Mouse (Mus musculus) c-Kit-negative CD71-positive TER-119-positive erythroid progenitor cells, embryonic 14.5 days (primary cell): ENCODE measurements around the gene Myo1b.

Experiments
- DNase-seq: peaks from one replicate; pipeline ENCODE4 v3.0.0-alpha.2; 2013; ENCODE audit warnings: low read depth, low spot score

The Myo1b gene

DNA sequence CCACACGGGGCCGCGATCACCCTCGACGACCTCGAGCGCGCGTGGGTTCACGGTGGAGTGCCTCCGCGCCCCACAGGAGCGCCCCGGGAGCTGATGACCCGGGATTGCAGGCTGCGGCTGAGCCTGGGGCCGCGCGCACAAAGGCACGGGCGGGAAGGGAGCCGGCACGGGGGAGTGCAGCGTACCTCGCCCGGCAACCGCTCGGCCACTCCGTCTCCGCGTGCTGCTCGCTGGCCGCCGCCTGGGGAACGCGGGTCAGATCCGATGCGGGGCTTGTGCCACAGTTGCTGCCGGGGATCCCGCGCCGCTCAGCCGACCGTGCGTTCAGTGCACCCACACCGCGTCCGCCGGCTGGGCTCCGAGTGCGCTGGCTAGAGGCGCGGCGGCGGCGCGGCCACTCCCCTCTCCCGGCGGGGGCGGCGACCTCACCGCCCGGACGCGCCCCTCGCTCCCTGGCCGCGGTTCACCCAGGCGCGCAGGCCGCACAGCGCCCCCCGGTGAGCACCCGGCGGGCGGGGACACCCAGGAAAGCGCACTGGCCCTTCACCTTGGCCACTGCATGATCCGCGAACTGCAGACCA, at the start of gene Myo1b:
Gene Myo1b, minus strand, starts transcription at position 496 of the 581 bp plus-strand sequence.
- DNase-seq = no peak

DNA sequence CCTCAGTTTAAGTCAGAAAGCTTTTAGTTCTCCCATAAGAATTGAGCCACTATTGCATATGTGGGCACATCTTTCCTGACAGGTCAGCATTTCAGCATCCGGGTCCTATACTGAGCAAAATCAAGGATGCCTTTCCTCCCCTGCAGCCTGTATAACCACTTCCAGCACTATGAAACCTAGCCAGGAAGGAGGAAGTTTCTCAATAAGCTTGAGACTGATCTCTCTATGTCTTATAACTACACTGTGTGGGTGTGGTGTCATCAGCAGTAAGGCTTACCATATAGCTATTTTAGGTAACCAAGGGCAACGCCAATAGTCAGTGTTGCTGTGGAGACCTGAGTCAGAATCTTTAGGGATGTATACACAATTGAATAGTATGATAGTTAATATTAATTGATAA, 48.8 kb upstream of the Myo1b start:
- no peak for DNase-seq

DNA sequence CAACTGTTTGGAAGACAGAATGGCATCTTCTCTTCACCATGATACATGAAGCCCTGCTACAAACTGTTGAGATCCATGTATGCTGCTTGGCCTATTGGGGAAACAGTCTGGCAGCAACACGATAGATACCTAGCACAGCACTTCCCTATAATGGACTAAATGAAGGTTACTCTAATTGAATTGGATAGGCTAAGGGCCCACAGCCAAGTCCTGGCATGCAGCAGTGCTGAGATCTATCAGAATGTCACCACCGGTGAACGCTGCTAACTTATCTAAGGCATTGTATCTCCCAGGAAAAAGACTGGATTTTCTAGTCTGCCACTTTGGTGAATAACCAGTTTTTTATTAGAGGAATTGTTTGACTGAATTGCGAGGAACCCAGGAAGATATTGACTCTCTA, 31.2 kb upstream of the Myo1b start:
- DNase-seq = no peak

DNA sequence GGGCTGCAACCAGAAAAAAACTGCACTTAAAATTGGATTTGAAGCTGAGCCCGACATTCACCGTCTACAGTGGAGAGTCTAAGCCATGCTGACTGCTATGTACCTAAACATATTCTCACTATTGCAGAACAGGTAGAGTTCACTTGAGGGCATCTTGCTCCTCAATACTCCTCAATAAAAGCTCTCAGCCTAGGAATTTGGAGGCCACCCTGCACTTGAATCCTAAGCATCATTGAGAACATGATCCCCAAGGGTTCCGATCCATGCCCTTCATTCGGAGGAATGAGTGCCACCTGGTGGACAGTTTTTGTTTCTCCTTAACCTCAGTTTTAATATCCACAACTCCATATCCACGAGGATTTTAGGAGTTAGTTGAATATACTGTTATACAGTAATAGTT, 28.9 kb upstream of the Myo1b start:
- DNase-seq = no peak

DNA sequence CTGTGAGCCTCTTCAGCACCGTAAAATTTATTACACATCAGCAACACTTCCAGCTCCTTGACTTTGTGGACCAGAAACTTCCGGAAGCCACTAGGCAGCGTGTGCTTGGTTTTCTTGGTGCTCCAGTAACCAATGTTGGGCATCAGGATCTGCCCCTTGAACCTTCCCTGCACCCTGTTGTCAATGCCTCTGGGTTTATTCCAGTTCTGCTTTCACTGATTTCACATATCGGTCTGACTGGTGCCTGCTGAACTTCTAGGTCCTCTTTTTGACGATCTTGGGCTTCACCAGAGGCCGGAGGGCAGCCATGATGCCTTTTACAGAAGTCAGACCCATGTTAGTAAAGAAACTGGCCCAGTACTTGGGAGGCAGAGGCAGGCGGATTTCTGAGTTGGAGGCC, 22.5 kb upstream of the Myo1b start:
- DNase-seq = no peak

DNA sequence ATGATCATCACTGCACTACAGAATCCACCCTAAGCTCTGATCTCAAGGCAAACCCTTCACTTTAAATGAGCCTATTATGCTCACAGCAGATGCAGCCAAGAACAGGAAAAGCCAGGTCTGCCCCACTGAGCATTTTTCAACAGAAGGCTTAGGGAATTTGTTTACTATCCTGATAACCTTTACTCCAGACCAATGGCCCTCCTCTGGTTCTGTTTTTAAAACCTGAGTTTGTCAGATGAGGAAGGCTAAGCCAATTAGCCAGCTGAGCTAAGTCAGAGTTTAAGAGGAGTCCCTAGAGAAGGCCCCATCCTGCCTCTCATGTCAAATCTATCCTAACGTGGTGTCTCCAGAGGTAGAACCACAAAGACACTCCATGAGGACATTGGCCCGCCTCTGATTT, 19.1 kb upstream of the Myo1b start:
- no peak for DNase-seq

DNA sequence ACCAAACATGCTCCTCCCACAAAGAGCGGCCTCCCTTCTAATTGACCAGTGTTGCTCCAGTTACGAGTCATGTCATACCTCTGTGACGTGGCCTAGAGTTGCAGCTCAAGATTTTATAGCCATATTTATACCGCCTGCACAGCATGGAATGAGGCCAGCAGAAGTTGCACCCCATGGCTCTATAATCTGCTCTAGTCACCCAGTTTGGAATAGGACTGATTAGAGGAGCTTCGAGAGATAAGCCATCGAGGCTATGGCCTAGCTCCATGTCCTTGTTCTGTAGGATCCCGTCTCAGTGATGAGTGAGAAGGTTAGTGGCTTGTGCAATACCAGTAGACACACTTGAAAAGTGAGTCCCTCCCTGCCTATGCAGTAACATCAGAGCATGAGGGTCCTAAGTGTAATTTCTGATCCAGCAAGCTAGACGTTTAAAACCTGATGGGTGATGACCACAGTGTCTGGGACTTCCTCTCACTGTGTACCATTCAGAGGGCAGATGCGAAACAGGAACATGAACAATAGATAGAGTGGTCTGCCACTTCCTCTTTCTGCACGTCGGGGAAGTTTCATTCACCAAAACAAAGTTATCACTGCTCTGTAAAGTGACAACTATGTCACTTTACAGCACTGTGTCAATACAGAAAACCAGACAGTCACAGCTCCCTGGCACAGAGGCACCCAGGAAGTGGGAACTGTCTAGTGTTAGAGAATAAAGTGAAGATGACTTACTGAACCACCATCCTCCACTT, 18.5 kb upstream of the Myo1b start:
- DNase-seq = no peak

DNA sequence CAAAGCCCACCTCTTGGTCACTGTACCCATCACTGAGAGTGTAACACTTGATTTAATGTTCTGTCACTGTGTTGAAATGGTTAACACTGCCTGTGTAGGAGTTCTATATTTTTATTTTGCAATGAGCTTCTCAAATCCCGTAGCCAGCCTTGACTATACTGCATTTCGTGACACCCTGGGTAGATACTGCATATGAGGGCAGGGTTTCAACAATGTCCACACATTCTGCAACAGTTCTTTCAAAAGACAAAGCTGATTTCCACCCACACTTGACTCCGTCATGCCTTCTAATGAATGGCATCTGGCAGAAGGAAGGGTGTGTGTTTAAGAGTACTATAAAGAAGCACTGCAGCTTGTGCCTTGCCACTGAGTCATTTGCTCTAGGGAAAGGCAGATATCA, 17.0 kb upstream of the Myo1b start:
- no peak for DNase-seq

DNA sequence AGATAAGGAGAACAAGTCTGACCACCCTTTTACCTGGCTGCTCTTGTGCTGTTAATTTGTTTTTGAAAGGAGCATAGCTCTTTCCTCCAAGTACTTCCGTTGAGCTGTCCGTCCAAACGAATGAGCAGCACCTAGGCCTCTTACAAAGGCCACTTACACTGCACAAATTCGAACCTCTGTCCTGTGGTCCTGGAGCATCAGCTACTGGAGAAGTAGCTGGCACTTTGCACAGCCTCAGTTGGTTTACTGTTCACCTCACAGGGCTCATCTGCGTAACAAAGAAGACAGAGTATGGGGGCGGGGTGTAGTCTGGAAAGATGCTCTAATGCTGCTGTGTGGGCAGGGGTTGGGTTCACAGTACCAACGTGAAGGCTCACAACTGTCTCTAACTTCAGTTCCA, 15.7 kb upstream of the Myo1b start:
- no peak for DNase-seq

DNA sequence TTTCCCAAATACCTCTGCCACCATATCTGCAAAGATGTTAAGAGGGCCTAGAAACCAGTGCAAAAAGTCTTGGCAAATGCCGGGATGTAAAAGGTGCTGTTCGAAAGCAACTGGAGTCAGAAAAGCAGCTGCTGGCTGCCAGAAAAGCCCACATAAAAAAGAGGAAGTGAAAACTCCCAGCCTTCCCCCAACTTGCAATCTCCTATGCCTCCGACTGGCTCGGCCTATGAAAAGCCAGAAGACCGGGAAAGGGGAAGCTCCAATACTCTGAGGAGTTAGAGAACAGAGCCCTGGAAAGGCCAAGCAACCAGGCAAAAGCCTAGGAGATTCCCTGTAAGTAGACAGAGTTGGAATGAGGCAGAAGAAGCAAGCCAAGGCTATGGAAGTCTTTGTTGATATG, 14.7 kb upstream of the Myo1b start:
- DNase-seq = no peak

DNA sequence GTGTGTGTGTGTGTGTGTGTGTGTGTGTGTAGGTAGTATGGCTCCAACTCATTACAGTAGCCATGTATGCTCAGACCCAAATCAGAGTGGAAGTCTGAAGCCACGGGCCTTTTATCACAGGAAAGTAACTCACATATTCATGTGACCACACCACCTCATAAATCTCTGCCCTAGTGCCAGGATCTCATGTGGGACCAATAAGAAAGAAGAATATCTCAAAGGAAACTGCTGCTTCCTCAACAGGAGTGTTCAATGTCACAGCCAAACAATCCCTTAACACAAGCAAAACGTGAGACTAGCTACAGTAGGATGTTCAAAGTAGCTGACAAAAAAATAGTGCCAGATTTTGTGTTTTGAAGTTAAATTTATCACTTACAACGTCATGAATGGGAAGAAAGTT, 13.7 kb upstream of the Myo1b start:
- DNase-seq = no peak

DNA sequence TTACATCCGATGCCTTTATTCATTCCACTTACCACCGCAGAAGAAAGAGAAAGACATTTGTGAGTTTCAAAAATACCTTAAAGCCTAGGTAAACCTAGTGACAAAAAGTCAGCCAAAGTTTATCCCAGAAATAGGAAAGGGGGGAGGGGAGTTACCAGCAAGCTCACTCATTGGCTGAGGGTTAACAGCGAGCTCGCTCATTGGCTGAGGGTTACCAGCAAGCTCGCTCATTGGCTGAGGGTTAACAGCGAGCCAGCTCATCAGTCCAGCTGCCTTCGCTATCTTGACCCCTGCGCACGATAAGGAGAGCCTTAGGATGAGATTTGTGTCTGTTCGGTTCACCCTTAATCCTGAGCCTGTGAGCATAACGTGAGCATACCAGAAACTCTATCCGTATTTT, 6.9 kb upstream of the Myo1b start:
- no peak for DNase-seq

DNA sequence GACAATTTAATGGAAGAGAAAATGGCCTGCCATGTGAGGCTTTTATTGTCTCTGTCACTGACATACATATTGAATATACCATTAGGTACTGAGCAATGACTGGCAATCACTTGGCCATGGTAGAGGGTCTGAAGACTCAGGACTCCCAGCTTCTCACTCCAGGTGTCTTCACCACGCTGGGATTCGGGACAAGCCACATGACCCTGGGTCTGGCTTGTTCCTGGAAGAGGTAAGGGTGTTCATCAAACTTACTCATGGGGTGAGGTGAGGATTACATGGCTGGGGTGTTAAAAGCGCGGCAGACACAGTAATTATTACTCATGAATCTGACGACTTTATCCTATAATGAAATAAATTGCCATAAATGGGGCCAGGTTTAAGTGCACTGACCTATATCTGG, 405 bp upstream of the Myo1b start:
- DNase-seq = no peak

DNA sequence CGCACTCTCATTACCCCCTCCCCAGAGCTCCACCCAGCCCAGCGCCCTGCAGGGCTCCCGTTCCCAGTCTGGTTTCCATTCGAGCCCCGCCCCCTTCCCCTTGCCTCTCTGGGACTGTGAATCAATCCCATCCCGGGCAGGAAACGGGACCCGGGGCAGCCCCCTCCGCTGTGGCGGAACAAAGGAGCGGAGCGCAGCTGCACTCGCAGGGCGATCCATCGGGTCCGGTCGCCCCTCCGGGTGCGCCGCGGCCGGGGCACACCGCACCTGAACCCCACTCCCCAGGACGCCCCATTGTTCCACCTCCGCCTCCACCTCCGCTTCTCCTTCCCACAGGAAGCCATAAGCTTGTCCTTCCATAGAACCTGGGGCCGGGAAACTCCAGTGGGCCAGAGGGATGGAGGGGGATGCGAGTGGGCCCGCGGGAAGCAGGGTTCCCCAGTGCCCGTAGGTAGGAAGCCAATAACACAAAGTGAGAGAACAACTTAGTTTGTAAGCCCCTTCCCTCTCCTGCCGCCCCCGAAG, 758 bp downstream of the Myo1b start:
- DNase-seq = no peak

DNA sequence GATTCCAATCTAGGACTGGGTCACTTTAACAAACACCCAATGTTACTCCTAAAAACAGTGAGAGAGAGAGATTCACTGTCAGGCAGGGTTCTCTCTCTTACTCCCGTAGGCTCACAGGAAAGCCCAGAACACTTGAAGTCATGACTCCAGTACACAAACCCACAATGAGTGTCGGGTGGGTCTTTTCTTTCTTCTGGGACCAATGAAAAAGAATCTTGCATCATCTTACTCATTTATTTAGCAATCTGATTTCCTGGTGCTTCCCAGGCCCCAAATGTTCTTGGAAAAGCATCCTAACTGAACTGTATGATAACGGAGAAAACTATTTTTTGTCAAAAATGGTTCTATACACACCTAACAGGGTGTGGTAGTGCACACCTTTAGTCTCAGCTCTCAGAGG, 1.8 kb downstream of the Myo1b start:
- no peak for DNase-seq

DNA sequence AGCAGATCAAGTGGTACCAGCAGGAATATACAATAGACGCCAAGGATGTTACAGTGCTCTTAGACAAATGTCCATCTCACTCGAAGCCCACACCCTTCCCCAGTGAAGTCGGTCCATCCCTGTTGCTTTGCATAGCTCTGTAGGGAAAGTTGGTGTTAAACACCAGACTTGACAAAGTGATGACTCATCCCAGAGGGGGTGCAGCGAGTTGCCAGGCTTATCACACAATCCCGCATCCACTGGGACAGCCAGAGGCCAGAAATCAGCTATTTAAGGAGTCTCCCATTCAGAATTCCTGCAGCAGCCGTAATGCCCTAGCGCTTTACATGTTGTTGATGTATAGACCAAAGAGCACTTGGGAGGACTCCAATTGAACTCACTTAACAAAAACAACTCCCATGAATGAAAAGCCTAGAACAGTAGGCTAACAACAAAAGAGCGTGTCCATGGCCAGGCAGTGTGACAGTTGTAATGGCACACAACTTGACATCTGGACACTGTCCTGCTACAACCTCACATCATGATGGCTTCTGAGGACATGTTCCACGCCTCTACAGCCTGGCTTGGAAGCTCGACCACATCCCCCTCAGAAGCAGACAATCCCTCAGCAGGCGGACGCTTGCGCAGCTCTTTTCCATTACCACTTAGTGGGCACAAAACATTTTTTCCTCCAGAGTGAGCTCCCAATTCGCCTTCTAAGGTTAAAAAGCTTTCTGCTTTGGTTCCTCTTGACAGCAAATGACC, 2.6 kb downstream of the Myo1b start:
- no peak for DNase-seq

DNA sequence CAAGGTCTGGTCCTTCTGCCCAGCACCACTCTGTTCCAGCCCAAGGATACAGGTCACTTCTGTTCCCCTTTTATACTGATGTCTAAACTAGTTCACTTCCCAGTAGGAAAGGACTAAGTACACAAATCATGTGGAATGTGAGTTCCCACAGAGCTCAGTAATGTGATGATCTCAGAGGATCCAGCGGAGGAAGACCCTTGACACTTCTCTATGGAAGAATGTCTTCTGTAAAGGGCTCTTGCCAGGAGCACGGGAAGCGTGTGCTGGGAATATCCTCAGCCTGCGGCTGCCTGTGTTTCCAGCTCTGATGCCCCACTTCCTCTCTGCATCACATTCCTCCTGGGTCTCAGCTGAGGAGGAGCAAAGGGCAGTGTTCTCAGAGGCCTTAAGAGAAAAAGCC, 4.5 kb downstream of the Myo1b start:
- DNase-seq = no peak

DNA sequence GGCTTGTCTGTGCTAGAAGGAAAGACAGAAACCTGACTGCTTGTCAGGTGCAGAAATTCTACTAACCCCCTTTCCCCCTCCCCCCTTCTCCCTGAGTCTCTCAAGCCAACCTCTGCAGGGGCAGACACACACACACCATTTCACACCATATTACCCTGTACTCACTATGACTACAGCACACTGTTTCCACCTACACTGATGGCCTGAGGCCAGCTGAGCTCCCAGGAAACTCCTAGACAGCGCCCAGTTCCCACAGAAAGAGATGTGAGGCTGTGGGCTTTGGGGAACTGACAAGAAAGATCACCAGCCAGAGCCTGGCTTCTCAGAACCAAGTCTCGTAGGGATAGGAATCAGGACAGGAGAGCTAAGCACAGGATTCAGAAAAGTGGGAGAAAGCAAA, 6.7 kb downstream of the Myo1b start:
- no peak for DNase-seq

DNA sequence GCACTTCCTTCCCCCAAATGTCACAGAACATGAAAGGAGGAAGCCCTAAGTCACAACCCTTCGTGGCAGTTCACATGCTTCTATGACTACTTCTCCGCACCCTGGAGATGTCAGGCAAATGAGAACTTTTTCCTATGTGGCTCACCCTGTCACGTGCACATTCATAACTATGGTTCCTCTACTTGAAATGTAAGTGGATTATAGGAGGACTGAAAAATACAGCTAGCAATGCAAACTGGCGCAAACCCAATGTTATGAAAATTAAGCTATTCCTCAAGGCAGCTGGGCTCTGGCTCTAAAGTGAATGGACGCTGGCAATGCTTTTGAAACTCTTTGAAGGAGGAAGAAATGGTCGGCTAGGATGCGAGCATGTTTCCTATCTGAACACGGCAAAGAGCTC, 8.1 kb downstream of the Myo1b start:
- no peak for DNase-seq

DNA sequence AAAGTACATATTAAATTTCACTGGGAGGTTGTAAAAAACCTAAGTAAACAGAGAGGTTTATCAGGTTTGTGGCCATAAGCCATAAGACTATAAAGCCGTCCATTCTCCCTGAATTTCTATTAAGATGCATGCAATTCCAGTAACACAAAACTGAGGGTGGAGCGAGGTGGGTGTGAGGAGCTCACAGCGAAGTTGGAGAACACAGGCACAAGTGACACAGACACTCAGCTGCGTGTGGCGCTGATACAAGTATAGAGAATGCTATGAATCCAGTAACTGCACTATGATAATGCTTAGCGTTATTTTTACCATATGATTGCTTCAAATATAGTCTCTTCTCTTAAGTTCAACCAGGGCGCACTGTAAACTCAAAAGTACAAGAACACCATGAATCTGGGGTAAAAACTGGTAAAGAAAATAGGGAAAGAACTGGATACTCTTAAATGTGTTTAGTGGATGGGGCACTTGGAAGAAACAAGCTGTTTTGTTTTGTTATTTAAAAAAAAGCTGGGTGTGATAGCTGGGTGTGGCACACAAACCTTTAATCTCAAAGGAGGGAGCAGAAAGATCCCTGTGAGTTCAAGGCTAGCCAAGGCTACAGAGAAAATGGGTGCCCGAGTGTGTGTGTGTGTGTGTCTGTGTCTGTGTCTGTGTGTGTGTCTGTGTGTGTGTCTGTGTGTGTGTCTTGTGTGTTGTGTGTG, 9.5 kb downstream of the Myo1b start:
- DNase-seq = no peak

DNA sequence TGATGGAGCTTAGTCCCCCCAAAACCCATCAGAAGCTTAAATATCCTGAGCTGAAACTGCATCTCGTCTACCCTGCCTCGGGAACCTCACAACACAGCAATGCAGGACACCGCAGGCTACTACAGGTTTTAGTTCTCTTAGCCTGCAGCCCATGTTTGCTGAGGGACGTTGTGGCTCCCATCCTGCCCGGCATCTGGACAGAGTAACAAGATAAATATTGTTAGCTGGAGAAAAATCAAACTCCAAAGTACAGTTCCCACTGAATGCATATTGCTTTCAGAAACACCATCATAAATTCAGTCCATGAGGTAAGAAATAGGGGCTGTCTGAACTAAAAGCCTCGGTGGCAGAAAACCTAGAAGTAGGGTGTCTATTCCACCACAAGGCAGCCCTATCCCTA, 10.8 kb downstream of the Myo1b start:
- no peak for DNase-seq

DNA sequence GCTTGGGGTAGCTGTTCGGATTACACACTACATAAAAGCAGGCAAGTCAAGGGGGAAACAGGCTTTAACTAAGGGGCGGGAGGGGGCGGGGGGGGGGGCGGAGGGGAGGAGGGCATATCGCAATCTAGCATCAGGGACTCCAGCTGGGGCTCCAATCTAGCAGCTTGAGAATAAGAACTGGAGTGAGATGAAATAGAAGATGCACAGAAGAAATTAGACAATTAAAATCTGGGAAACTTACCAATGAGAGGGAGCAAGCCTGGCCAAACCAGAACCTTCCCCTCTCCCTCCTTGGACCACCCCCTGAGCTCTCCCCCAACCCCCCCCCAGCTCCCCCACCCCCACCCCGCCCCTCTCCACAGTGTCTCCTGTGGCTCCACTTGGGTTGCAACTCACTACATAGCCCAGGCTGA, 18.7 kb downstream of the Myo1b start:
- no peak for DNase-seq
